Mouse (Mus musculus): Measurements from ENCODE around the gene Arl9. TPM values are rescaled to one million over a fixed set of nuclear protein-coding genes. Genes with fewer than 3 reads are reported as not detected.
"Not testable (repeated sequence)": the region's sequence is repeated elsewhere in the genome, so short reads cannot be mapped to it uniquely, and the experiment has no call there.

Gene Arl9
- polyA plus RNA-seq, 1 experiment from 2014 or later, result not detected

GRCm38 (mm10) chr5:77035101-77035500 is 31.2 kb downstream of the Arl9 start:
- 0 out of 2 replicates have a peak, but pooled peaks have one; percentile 26 for ATAC-seq (replicated peaks)
- H3K4me1 ChIP-seq; H3K9ac ChIP-seq (replicated peaks); H3K27ac ChIP-seq (replicated peaks); H3K9me3 ChIP-seq; H3K4me2 ChIP-seq (replicated peaks); H3K27me3 ChIP-seq; H3K4me3 ChIP-seq; H3K36me3 ChIP-seq: not testable (repeated sequence)

GRCm38 (mm10) chr5:77038451-77038850 is 34.6 kb downstream of the Arl9 start:
- H3K27me3 ChIP-seq, result no peaks in the 10 kb centered on the region
- H3K27ac ChIP-seq (replicated peaks), result no peak overlapping the region
- WGBS, result 92% methylated on average over 10 of the region's 10 CpGs
- no peaks in the 10 kb centered on the region for H3K36me3 ChIP-seq
- H3K4me1 ChIP-seq, result no peaks in the 10 kb centered on the region
- ATAC-seq (replicated peaks), result no peak
- no peaks in the 10 kb centered on the region for H3K9me3 ChIP-seq
- no peak overlapping the region for H3K9ac ChIP-seq (replicated peaks)
- H3K4me2 ChIP-seq (replicated peaks), result no peak overlapping the region
- no peak overlapping the region for H3K4me3 ChIP-seq

GRCm38 (mm10) chr5:77039391-77039790 is 35.5 kb downstream of the Arl9 start:
- no peaks in the 10 kb centered on the region for H3K27me3 ChIP-seq
- no peaks in the 10 kb centered on the region for H3K36me3 ChIP-seq
- no peak overlapping the region for H3K4me2 ChIP-seq (replicated peaks)
- no peak overlapping the region for H3K27ac ChIP-seq (replicated peaks)
- H3K9me3 ChIP-seq, result no peaks in the 10 kb centered on the region
- H3K9ac ChIP-seq (replicated peaks), result no peak overlapping the region
- H3K4me3 ChIP-seq, result no peak overlapping the region
- no peaks in the 10 kb centered on the region for H3K4me1 ChIP-seq
- ATAC-seq (replicated peaks), result no peak

GRCm38 (mm10) chr5:77044362-77044761 is 40.5 kb downstream of the Arl9 start:
- no peak for ATAC-seq (replicated peaks)
- no peak overlapping the region for H3K4me2 ChIP-seq (replicated peaks)
- WGBS, result 76% methylated on average over 5 of the region's 5 CpGs
- no peaks in the 10 kb centered on the region for H3K27me3 ChIP-seq
- H3K27ac ChIP-seq (replicated peaks), result no peak overlapping the region
- H3K4me3 ChIP-seq, result no peak overlapping the region
- H3K9me3 ChIP-seq, result no peaks in the 10 kb centered on the region
- no peak overlapping the region for H3K9ac ChIP-seq (replicated peaks)
- H3K4me1 ChIP-seq, result no peaks in the 10 kb centered on the region
- H3K36me3 ChIP-seq, result no peaks in the 10 kb centered on the region

GRCm38 (mm10) chr5:77052616-77053015 is 48.8 kb downstream of the Arl9 start:
- peaks cover 2% of the 10 kb centered on the region; the same call in 1 of the 2 replicates for H3K4me1 ChIP-seq
- H3K9ac ChIP-seq (replicated peaks), result no peak overlapping the region
- ATAC-seq (replicated peaks), result no peak
- no peak overlapping the region for H3K4me3 ChIP-seq
- no peaks in the 10 kb centered on the region for H3K36me3 ChIP-seq
- H3K27me3 ChIP-seq, result no peaks in the 10 kb centered on the region
- 85% methylated on average over 5 of the region's 5 CpGs for WGBS
- no peak overlapping the region for H3K4me2 ChIP-seq (replicated peaks)
- H3K9me3 ChIP-seq, result no peaks in the 10 kb centered on the region
- H3K27ac ChIP-seq (replicated peaks), result no peak overlapping the region

GRCm38 (mm10) chr5:77056881-77057440 is 53.1 kb downstream of the Arl9 start:
- H3K4me3 ChIP-seq, result no peak overlapping the region
- H3K9me3 ChIP-seq, result no peaks in the 10 kb centered on the region
- H3K36me3 ChIP-seq, result no peaks in the 10 kb centered on the region
- 11% methylated on average over 12 of the region's 12 CpGs for WGBS
- peaks cover 2% of the 10 kb centered on the region; the same call in 1 of the 2 replicates for H3K4me1 ChIP-seq
- no peaks in the 10 kb centered on the region; the same call in 1 of the 2 replicates for H3K27me3 ChIP-seq
- no peak overlapping the region for H3K9ac ChIP-seq (replicated peaks)
- H3K27ac ChIP-seq (replicated peaks), result no peak overlapping the region
- ATAC-seq (replicated peaks), result no peak
- no peak overlapping the region for H3K4me2 ChIP-seq (replicated peaks)

Other genes with a start within 250 kb of the Arl9 start
- 25.6 and 27.5 TPM in 2 replicates for gene Aasdh, start 98.5 kb upstream of the Arl9 start, polyA plus RNA-seq (2015; fragmentation: Nextera tagmentation; extraction: Ambion mirVana)
- 220 and 224 TPM in 2 replicates for gene Paics, start 52.7 kb upstream of the Arl9 start, polyA plus RNA-seq (2015; fragmentation: Nextera tagmentation; extraction: Ambion mirVana)
- gene Ppat, start 52.5 kb upstream of the Arl9 start, polyA plus RNA-seq (2015; fragmentation: Nextera tagmentation; extraction: Ambion mirVana), result 14.6 and 16.5 TPM in 2 replicates
- 79.0 and 81.3 TPM in 2 replicates for gene Srp72, start 29.4 kb upstream of the Arl9 start, polyA plus RNA-seq (2015; fragmentation: Nextera tagmentation; extraction: Ambion mirVana)
- gene Thegl, start 12.0 kb downstream of the Arl9 start, polyA plus RNA-seq (2015; fragmentation: Nextera tagmentation; extraction: Ambion mirVana), result 0.31 and 0.57 TPM in 2 replicates
- gene Hopx, start 111.1 kb downstream of the Arl9 start, polyA plus RNA-seq (2015; fragmentation: Nextera tagmentation; extraction: Ambion mirVana), result 1.8 and 2.2 TPM in 2 replicates
- 0.48 and 0.64 TPM in 2 replicates for gene Spink2, start 207.4 kb downstream of the Arl9 start, polyA plus RNA-seq (2015; fragmentation: Nextera tagmentation; extraction: Ambion mirVana)

All from forebrain, embryonic 15.5 days (tissue).